Mouse (Mus musculus) MN1 (cell line): ENCODE results near the gene Pde4d.

Experiments used
- DNase-seq: peaks from one replicate; pipeline ENCODE4 v3.0.0-alpha.2; 2016; ENCODE audit warnings: low spot score

Gene Pde4d

DNA sequence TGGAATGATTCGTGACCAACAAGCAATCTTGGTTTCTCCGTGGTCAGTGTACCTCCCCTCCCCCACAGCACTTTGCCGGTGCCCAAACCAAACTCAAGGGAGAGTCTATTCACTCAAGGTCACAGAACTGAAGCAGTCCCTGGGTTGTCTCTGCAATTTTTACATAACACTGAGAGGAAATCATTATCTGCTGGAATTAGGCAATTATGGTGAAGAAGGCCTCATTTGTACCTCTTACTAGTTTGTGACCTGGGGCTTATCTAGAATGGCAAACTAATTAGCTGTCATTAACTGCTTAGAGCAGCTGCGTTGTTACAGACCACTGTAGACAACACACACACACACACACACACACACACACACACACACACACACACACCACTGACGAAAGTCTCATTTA, 1325.4 kb downstream of the Pde4d start:
- DNase-seq: peak; percentile 42

DNA sequence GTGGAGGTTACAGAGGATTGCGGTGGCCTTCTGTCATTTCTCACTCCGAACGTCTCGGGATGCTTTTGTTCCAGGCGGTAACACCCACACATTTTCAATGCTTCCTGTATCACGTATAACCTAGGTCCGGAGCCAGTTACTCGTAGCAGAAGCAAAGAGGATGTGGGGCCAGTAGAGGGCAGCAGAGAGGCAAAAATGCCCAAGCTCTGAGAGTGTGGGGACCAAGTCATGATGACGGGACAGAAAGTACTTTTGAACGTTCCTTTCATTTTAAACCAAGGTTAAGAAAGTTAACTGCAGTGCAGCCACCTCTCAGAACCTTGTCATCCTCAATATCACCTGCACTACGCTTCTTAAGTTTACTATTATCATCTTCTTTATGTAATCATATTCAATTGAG, 1326.4 kb downstream of the Pde4d start:
- peak; percentile 96 for DNase-seq

- no peak for DNase-seq
Observed at GRCm38 (mm10) chr13:109776995-109777394, 1327.2 kb downstream of the Pde4d start.

- DNase-seq: no peak
Observed at GRCm38 (mm10) chr13:109777441-109777840, 1327.7 kb downstream of the Pde4d start.

DNA sequence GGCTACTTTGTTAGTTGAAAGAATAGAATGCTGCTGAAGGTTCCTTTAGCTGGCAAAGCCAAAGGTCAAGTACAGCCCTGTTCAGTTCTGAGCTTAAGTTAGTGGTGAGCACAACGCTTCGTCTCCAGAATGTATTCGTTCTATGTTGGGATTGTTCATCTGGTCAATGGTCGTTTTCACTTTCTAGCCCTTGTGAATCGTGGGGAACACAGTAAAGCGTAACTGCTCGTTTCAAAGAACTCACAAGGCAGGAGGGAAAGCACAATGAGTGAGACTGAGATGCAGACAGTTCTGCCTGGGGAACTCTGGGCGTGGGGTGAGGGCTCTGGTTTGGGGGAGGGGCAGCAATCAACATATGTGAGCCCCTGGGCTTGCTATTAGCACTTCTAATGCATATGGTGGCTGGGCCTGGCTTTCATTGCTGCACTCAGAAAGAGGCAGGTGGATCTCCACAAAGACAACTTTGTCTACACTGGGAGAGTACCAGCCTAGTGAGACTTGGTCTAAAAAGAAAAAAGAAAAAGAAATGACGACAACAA, 1328.6 kb downstream of the Pde4d start:
- no peak for DNase-seq

DNA sequence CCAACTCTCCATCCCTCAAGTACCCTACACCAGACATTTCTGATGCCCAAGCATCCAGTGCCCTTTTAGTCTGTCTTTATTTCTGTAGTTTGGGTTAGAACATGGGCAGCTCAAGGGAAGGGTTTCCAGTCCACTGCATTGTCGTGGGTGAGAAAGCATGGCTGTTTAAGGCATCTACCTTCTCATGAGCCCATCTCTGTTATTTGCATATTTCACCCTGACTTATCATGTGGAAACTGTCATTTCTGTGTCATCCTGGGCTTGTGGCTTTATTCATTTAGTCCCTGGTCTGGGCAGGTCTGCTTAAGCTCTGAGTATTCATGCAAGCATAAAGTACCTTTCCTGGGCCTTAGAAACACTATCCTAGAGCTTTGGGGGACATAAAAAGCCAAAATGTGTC, 1331.7 kb downstream of the Pde4d start:
- no peak for DNase-seq

DNA sequence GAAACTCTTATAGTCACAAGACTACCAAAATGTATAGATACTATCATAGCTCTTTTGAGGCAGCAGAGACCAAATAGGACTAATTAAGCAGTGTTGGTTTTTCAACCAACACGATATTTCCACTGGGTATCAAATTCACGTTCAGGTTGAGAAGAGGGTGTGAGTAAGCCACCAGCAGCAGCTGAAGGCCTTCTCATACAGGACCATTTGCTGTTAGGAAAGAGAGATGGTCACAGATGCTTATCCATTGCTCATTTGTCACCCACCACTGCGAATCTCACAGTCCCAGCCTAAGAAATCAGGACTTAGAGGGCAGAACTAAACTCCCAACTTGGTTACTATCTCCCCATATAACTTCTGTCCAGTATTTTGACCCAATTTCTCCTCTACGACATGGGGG, 1338.9 kb downstream of the Pde4d start:
- no peak for DNase-seq

- no peak for DNase-seq
Observed at GRCm38 (mm10) chr13:109789151-109789550, 1339.4 kb downstream of the Pde4d start.

GRCm38 (mm10) chr13:109790045-109790715, 1340.4 kb downstream of the Pde4d start:
- no peak for DNase-seq

GRCm38 (mm10) chr13:109793918-109794317, 1344.2 kb downstream of the Pde4d start:
- DNase-seq: no peak

DNA sequence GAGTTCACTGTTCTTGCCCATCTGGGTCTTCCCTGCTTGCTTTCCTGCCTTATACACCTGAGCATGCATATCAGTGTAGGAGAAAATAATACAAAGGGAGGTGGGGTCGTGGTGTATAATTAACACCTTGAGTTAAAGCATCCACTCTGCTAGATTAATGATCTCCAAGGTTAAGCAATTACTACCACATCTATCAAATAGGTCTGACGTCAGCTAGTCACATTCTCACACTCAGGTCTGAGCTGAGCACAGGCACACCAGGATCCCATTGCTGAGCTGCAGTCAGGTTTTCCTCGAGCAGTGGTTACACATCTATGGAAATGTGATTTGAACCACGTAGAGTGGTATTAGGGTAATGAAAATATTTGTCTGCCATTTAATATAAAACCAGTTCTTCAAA, 1348.9 kb downstream of the Pde4d start:
- DNase-seq: no peak

DNA sequence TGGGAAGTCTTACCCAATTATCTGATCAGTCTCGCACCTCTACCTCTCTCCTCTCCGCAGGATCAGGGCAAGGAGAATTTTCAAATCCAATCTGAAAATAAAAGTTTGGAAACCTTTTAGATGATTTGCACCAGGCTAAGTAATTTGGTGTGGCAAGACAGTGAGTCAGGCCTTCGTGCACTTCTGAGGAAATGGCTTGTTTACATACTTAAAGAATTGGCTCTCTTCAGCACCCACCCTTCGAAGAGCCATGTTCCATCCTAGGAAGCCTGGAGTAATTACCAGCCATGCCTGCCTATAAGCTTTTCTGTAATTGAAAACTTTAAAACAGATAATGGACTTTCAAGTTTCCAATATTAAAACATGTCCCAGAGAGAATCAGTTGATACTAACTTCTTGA, 1352.5 kb downstream of the Pde4d start:
- no peak for DNase-seq

GRCm38 (mm10) chr13:109806193-109806966, 1356.6 kb downstream of the Pde4d start:
- DNase-seq: no peak

DNA sequence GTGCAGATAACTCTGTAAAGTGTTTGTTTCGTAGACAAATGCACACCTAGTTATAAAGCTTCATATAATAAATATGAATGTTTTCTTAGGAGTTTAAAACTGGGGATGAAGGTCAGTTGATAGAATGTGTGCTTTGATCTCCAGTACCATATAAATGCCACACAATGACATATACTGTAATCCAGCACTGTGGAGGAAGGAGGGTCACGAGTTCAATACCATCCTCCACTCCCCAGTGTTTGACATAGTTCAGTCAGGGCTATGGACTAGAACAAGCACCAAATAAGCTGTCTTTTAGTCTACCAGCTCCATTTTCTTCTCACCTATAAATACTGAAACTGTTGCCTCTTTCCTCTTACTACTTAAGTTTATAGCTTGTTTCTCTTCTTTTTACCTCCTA, 1357.3 kb downstream of the Pde4d start:
- DNase-seq: no peak

- no peak for DNase-seq
Observed at GRCm38 (mm10) chr13:109807446-109807845, 1357.7 kb downstream of the Pde4d start.

DNA sequence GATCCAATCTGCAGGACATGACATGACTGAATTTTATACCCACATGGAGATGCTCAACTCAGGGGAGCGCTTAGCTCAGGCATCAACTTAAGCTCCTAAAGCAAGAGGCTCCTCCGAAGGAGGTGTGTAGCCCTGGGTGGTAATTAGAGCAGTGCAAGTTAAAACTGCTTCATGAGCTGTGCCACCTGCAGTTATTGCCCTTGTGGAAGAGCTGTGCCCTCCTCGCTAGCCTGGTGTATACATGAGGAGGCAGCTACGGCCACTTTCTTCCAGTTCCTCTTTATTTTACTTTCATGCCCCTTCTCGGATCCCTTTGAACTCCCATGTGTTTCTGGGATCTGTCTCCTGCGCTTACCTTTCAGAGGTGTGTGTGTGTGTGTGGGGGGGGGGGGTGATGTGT, 1358.3 kb downstream of the Pde4d start:
- no peak for DNase-seq

DNA sequence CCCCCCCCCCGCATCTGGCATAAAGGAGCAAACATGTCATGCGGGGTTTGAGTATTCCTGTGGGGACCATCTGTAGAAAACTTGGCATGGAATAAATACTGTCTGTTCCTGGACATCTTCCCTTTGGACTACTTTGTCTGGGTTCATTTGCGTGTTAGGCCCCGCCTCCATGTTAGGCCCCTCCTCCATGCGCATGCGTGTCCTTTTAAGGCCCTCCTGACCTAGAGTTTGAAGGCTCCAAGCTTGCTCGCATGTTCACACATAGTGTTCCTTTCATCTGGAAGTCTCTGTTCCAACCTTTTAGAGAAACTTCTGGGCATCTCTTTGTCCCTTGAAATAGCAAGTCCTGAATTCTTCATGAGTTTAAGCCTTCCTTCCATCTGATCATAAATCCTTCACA, 1359.2 kb downstream of the Pde4d start:
- DNase-seq: no peak

DNA sequence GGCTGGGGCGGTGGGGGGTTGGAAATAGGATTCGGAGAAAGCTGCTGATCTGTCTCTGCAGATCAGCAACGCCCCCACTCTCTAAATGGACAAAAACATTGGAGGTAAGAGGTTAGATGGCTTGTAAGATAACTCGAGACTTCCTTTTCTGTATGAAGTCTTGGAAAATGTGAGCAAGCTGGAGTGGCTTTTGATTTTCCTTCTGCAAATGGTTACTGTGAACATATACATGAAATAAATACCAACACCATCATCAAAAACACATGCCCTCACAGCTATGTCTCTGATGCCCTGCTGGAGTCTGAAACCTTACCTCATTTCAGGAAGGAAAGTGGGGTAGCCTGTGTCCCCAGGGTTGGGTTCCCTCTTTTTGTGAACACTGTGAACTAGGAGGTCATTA, 1359.9 kb downstream of the Pde4d start:
- no peak for DNase-seq

- no peak for DNase-seq
Observed at GRCm38 (mm10) chr13:109813924-109814323, 1364.2 kb downstream of the Pde4d start.

GRCm38 (mm10) chr13:109819071-109819470, 1369.3 kb downstream of the Pde4d start:
- no peak for DNase-seq

DNA sequence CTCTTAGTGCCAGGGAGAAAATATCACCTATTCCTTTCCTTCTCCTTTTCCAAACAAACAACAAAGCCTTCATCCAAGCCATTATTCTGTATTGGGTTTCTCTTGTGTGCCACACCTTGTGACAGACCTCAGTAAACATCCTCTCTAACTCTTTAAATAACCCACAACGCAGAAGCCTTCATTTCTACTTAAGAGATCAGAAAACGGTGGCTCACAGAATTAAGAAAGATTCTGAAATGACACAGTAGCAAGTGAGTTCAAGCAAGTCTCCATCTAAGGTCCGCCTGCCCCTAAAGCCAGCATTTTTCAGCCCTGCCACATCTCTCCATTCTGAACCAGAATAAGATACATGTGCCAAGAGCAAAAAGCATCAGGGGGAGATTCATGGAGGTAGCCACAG, 1370.4 kb downstream of the Pde4d start:
- DNase-seq: no peak

DNA sequence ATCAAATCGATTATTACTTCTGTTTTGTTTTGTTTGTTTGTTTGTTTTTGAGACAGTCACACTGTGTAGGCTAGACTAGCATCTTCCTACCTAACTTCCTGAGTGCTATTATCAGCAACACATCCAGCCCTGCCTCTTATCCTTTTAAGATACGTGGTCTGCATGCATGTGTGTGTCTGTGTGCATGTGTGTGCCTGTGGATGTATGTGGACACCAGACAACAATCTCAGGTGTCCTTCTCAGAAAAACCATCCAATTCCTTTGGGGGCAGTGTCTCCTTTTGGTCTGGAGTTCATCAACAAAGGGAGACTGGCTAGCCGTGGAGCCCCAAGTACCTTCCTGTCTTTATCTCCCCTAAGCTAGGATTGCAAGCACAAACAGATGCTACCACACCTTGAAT, 1371.1 kb downstream of the Pde4d start:
- DNase-seq: no peak

- DNase-seq: no peak
Observed at GRCm38 (mm10) chr13:109821725-109822412, 1372.1 kb downstream of the Pde4d start.
